Mouse (Mus musculus): ENCODE results near the gene Cd300lf.

- no peak for TF ChIP-seq CTCF (IDR thresholded peaks at IDR 0.05; ENCODE audit: borderline replicate concordance, insufficient read depth, low read depth, low read length)
- no peak for TF ChIP-seq POLR2A (IDR thresholded peaks at IDR 0.05; ENCODE audit: borderline replicate concordance, insufficient read depth, low read length)
Measured at GRCm38 (mm10) chr11:115119409-115119808, 14.4 kb downstream of the Cd300lf start.

Measured in cerebellum, adult 2 months (tissue).